Mouse (Mus musculus) granulocyte monocyte progenitor cell, adult 5-6 weeks (primary cell): ENCODE measurements around the gene Gmpr2. TPM values are rescaled to one million over a fixed set of nuclear protein-coding genes. Genes with fewer than 3 reads are reported as not detected.

Experiments used
- ATAC-seq: replicated peaks from 2 replicates; pipeline ENCODE4 v1.8.0; 2016; ENCODE audit warnings: mild to moderate bottlenecking, moderate TSS enrichment, inconsistent platforms; ENCODE audit not compliant: poor library complexity, severe bottlenecking
- total RNA-seq, 2 experiments: library from RNA; stranded (forward) in 1 of 2; stranded (reverse) in 1 of 2; fragments of 200-712, 200-1000 nt in 1 of 2; fragments of >200 nt in 1 of 2; fragmentation: Nextera tagmentation in 1 of 2; gene quantifications; 2 replicates each; pipeline ENCODE4 v1.2.3; 2014 to 2017

Gene Gmpr2
- total RNA-seq, 2 experiments from 2014 or later = 33.9 to 57.0 TPM

DNA sequence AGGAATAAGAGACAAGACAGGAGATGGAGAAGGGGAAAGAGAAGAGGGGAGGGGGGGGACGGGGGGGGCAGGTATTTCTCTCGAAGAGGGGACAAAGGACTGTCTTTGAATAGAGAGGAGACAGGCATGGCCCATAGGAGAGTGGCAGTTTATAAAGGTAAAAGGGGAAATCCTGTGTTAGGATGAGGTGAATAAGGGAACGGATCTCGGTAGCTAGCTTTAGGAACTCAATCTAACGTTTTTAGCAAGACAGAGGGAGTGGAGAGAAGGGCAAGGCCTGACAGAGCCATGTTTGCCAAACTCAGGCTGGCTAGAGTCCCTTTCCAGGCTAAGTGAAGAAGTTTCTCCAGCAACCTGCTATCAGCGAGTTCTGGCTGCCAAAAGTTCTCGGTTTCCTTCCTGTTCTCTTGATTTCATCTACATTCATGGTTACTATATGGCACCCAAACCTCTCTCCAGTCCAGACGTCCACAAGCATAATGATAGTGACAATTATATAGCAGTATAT is 50.8 kb downstream of the Gmpr2 start:
- no peak for ATAC-seq

DNA sequence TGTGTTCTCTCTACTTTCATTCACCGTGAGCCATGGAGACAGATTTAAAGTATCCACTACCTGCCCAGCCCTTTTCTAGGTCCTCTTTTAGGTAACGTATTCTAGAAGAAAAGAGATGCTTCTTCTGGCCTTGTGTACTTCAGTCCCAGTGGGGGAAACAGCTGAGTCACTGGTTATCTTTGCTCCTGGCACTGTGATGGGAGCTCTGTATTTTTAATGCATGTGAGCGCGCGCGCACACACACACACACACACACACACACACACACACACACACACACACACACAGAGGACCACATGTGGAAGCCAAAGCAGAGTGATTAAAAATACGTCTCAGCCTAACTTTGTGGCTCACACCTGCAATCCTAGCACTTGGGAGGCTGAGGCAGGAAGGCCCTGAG is 51.7 kb downstream of the Gmpr2 start:
- no peak for ATAC-seq

DNA sequence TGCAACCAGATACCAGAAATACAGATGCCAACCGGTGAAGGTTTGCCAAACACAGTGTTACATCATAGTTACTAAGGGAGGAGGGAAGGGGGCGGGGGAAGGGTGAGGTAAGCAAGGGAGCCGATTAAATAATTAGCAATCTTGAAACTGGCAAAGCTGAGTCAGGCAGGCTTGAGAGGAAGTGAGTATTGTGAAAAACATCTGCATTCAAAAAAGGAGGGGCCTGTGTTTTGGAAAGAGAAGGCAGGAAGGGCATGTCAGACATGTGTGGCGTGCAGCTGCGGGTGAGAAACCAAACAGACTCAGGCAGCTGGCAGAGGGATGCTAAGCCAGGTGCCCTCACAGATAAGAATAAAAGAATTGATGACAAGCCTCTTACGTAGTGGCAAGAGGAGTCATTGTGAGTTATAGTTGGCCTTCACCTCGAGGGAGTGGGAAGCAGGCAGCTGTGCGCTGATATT is 52.7 kb downstream of the Gmpr2 start:
- ATAC-seq = peak; percentile 75

DNA sequence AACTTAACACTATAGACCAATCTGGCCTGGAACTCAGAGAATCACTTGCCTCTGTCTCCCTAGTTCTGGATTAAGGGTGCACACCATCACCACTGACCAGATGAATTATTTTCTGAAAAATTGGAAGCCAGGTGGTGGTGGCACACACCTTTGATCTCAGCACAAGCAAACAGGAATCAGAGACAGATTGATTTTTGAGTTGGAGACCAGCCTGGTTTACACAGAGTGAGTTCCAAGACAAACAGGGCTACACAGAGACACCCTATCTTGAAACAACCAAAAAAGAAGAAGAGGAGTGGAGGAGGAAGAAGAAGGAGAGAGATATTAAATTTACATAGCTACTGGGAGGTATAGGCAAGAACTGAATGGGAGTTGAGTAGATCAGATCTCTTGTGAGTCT is 54.5 kb downstream of the Gmpr2 start:
- ATAC-seq = no peak

DNA sequence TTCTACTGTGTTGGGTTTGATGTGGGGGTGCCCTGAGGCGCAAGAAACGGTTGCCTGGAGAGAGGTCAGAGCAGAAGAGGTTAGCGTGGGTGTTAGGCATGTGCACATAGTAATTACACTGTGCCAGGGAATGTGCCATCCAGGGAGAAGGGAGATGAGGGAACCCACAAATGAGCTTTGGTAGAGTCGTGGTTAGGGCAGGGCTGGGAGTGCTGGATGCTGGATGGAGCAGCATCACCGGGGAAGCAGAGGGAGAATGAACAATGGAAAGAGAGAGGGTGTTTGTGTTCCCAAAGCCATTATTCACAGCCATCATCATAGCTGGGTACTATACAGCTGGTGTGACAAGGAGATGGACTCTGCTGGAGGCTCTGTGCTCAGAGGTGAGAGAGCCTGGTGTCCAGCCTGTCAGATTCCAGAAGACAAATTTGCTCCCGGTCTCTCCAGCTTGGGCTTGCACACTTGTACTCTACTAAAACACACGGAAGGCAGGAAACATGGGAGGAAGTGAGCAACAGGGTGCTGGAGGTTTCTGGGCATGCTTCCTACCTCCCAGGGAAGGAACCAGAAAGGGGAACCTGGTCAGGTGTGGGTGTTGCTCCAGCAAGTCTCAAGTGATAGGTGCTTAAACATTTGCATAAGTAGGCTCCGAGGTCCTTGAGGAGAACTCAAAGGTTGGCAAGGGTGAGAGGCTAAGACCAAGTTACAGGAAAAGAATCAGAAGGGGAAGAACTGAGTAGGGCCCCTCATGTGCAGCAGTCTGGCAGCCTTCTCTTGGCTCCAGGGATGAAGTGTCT is 56.3 kb downstream of the Gmpr2 start:
- peak; percentile 37 for ATAC-seq

Other genes starting within 250 kb of the Gmpr2 start
Only the 30 nearest of the 35 such genes appear.
- gene Carmil3, start 181.3 kb upstream of the Gmpr2 start, total RNA-seq (2014; fragmentation: Nextera tagmentation) = not detected in 2 replicates
- not detected in 2 replicates for gene Carmil3, start 181.3 kb upstream of the Gmpr2 start, total RNA-seq (2017)
- gene Cpne6, start 161.5 kb upstream of the Gmpr2 start, total RNA-seq (2014; fragmentation: Nextera tagmentation) = not detected in 2 replicates
- gene Cpne6, start 161.5 kb upstream of the Gmpr2 start, total RNA-seq (2017) = not detected in 2 replicates
- not detected in 2 replicates for gene Nrl, start 147.0 kb upstream of the Gmpr2 start, total RNA-seq (2014; fragmentation: Nextera tagmentation)
- not detected in 2 replicates for gene Nrl, start 147.0 kb upstream of the Gmpr2 start, total RNA-seq (2017)
- gene Pck2, start 131.7 kb upstream of the Gmpr2 start, total RNA-seq (2014; fragmentation: Nextera tagmentation) = 29.0 and 38.0 TPM in 2 replicates
- 37.2 TPM in 2 replicates for gene Pck2, start 131.7 kb upstream of the Gmpr2 start, total RNA-seq (2017)
- 50.5 and 65.3 TPM in 2 replicates for gene Dcaf11, start 111.9 kb upstream of the Gmpr2 start, total RNA-seq (2014; fragmentation: Nextera tagmentation)
- 58.3 and 58.7 TPM in 2 replicates for gene Dcaf11, start 111.9 kb upstream of the Gmpr2 start, total RNA-seq (2017)
- 1.9 TPM in 1 of 2 replicates, not detected in the other for gene A730061H03Rik, start 111.5 kb upstream of the Gmpr2 start, total RNA-seq (2014; fragmentation: Nextera tagmentation)
- 1.0 TPM in 1 of 2 replicates, not detected in the other for gene A730061H03Rik, start 111.5 kb upstream of the Gmpr2 start, total RNA-seq (2017)
- not detected in 2 replicates for gene Fitm1, start 96.3 kb upstream of the Gmpr2 start, total RNA-seq (2014; fragmentation: Nextera tagmentation)
- 2.4 TPM in 1 of 2 replicates, not detected in the other for gene Fitm1, start 96.3 kb upstream of the Gmpr2 start, total RNA-seq (2017)
- 534 and 592 TPM in 2 replicates for gene Psme1, start 93.8 kb upstream of the Gmpr2 start, total RNA-seq (2014; fragmentation: Nextera tagmentation)
- gene Psme1, start 93.8 kb upstream of the Gmpr2 start, total RNA-seq (2017) = 280 and 325 TPM in 2 replicates
- 0.85 TPM in 1 of 2 replicates, not detected in the other for gene Emc9, start 86.6 kb upstream of the Gmpr2 start, total RNA-seq (2014; fragmentation: Nextera tagmentation)
- 2.1 and 5.1 TPM in 2 replicates for gene Emc9, start 86.6 kb upstream of the Gmpr2 start, total RNA-seq (2017)
- 330 and 352 TPM in 2 replicates for gene Psme2, start 80.8 kb upstream of the Gmpr2 start, total RNA-seq (2014; fragmentation: Nextera tagmentation)
- gene Psme2, start 80.8 kb upstream of the Gmpr2 start, total RNA-seq (2017) = 225 and 247 TPM in 2 replicates
- gene Rnf31, start 80.2 kb upstream of the Gmpr2 start, total RNA-seq (2014; fragmentation: Nextera tagmentation) = 20.1 and 21.9 TPM in 2 replicates
- gene Rnf31, start 80.2 kb upstream of the Gmpr2 start, total RNA-seq (2017) = 9.1 and 19.8 TPM in 2 replicates
- 23.4 and 31.2 TPM in 2 replicates for gene Irf9, start 68.4 kb upstream of the Gmpr2 start, total RNA-seq (2014; fragmentation: Nextera tagmentation)
- 21.9 and 27.4 TPM in 2 replicates for gene Irf9, start 68.4 kb upstream of the Gmpr2 start, total RNA-seq (2017)
- 1.0 TPM in 1 of 2 replicates, not detected in the other for gene Rec8, start 53.9 kb upstream of the Gmpr2 start, total RNA-seq (2014; fragmentation: Nextera tagmentation)
- gene Rec8, start 53.9 kb upstream of the Gmpr2 start, total RNA-seq (2017) = 0.26 TPM in 1 of 2 replicates, not detected in the other
- gene Ipo4, start 36.0 kb upstream of the Gmpr2 start, total RNA-seq (2014; fragmentation: Nextera tagmentation) = 47.3 and 49.7 TPM in 2 replicates
- gene Ipo4, start 36.0 kb upstream of the Gmpr2 start, total RNA-seq (2017) = 14.3 and 25.5 TPM in 2 replicates
- 8.5 and 9.1 TPM in 2 replicates for gene Gm49378, start 34.0 kb upstream of the Gmpr2 start, total RNA-seq (2014; fragmentation: Nextera tagmentation)
- 3.5 and 4.0 TPM in 2 replicates for gene Gm49378, start 34.0 kb upstream of the Gmpr2 start, total RNA-seq (2017)
- gene Tm9sf1, start 28.1 kb upstream of the Gmpr2 start, total RNA-seq (2014; fragmentation: Nextera tagmentation) = 35.0 and 59.0 TPM in 2 replicates
- 48.6 and 52.9 TPM in 2 replicates for gene Tm9sf1, start 28.1 kb upstream of the Gmpr2 start, total RNA-seq (2017)
- gene Tssk4, start 21.8 kb upstream of the Gmpr2 start, total RNA-seq (2014; fragmentation: Nextera tagmentation) = 3.0 TPM in 1 of 2 replicates, not detected in the other
- gene Tssk4, start 21.8 kb upstream of the Gmpr2 start, total RNA-seq (2017) = 1.1 TPM in 1 of 2 replicates, not detected in the other
- gene Mdp1, start 11.4 kb upstream of the Gmpr2 start, total RNA-seq (2014; fragmentation: Nextera tagmentation) = 22.9 and 29.3 TPM in 2 replicates
- gene Mdp1, start 11.4 kb upstream of the Gmpr2 start, total RNA-seq (2017) = 21.5 and 22.6 TPM in 2 replicates
- gene Nedd8, start 183 bp downstream of the Gmpr2 start, total RNA-seq (2014; fragmentation: Nextera tagmentation) = 364 and 474 TPM in 2 replicates
- 274 and 353 TPM in 2 replicates for gene Nedd8, start 183 bp downstream of the Gmpr2 start, total RNA-seq (2017)
- 19.0 and 24.0 TPM in 2 replicates for gene Tinf2, start 9.9 kb downstream of the Gmpr2 start, total RNA-seq (2014; fragmentation: Nextera tagmentation)
- gene Tinf2, start 9.9 kb downstream of the Gmpr2 start, total RNA-seq (2017) = 25.7 and 27.0 TPM in 2 replicates
- 0.85 and 1.8 TPM in 2 replicates for gene Tgm1, start 42.0 kb downstream of the Gmpr2 start, total RNA-seq (2014; fragmentation: Nextera tagmentation)
- gene Tgm1, start 42.0 kb downstream of the Gmpr2 start, total RNA-seq (2017) = 1.4 and 4.3 TPM in 2 replicates
- gene Rabggta, start 50.3 kb downstream of the Gmpr2 start, total RNA-seq (2014; fragmentation: Nextera tagmentation) = 17.9 and 20.4 TPM in 2 replicates
- gene Rabggta, start 50.3 kb downstream of the Gmpr2 start, total RNA-seq (2017) = 8.5 and 12.8 TPM in 2 replicates
- 54.7 and 67.7 TPM in 2 replicates for gene Dhrs1, start 73.7 kb downstream of the Gmpr2 start, total RNA-seq (2014; fragmentation: Nextera tagmentation)
- 18.0 and 30.7 TPM in 2 replicates for gene Dhrs1, start 73.7 kb downstream of the Gmpr2 start, total RNA-seq (2017)
- gene Nop9, start 73.8 kb downstream of the Gmpr2 start, total RNA-seq (2014; fragmentation: Nextera tagmentation) = 30.9 and 36.6 TPM in 2 replicates
- 35.7 and 38.6 TPM in 2 replicates for gene Nop9, start 73.8 kb downstream of the Gmpr2 start, total RNA-seq (2017)
- gene Cideb, start 86.5 kb downstream of the Gmpr2 start, total RNA-seq (2014; fragmentation: Nextera tagmentation) = not detected in 2 replicates
- not detected in 2 replicates for gene Cideb, start 86.5 kb downstream of the Gmpr2 start, total RNA-seq (2017)
- gene Ltb4r2, start 89.5 kb downstream of the Gmpr2 start, total RNA-seq (2014; fragmentation: Nextera tagmentation) = 0.56 and 2.1 TPM in 2 replicates
- gene Ltb4r2, start 89.5 kb downstream of the Gmpr2 start, total RNA-seq (2017) = 0.34 TPM in 1 of 2 replicates, not detected in the other
- 19.4 and 23.3 TPM in 2 replicates for gene Ltb4r1, start 94.0 kb downstream of the Gmpr2 start, total RNA-seq (2014; fragmentation: Nextera tagmentation)
- gene Ltb4r1, start 94.0 kb downstream of the Gmpr2 start, total RNA-seq (2017) = 19.8 and 25.8 TPM in 2 replicates
- not detected in 2 replicates for gene Adcy4, start 112.2 kb downstream of the Gmpr2 start, total RNA-seq (2014; fragmentation: Nextera tagmentation)
- not detected in 2 replicates for gene Adcy4, start 112.2 kb downstream of the Gmpr2 start, total RNA-seq (2017)
- gene Ripk3, start 116.9 kb downstream of the Gmpr2 start, total RNA-seq (2014; fragmentation: Nextera tagmentation) = 104 and 157 TPM in 2 replicates
- 40.9 and 42.4 TPM in 2 replicates for gene Ripk3, start 116.9 kb downstream of the Gmpr2 start, total RNA-seq (2017)
- not detected in 2 replicates for gene Nfatc4, start 151.2 kb downstream of the Gmpr2 start, total RNA-seq (2014; fragmentation: Nextera tagmentation)
- gene Nfatc4, start 151.2 kb downstream of the Gmpr2 start, total RNA-seq (2017) = not detected in 2 replicates